Mouse (Mus musculus): ENCODE measurements at regions not wholly inside any gene's neighbourhood (a gene's known extent, or its start where the extent isn't known, plus 50 kb on each side); places are given as distances from the start of the nearest gene placed in this dataset.

GRCm38 (mm10) chr10:11888953-11889352, 545.7 kb downstream of the Epm2a start:
- H3K27ac ChIP-seq (ENCODE audit: low read length): no peak overlapping the region
- H3K4me3 ChIP-seq (ENCODE audit: low read length): no peak overlapping the region
- ATAC-seq (ENCODE audit: low FRiP score, low TSS enrichment): no peak
- H3K9ac ChIP-seq (replicated peaks; ENCODE audit: low read length): no peak overlapping the region
- 81% methylated on average over 2 of the region's 2 CpGs for WGBS
- no peaks in the 10 kb centered on the region for H3K4me1 ChIP-seq (ENCODE audit: insufficient read depth, low read length)
- H3K9me3 ChIP-seq (ENCODE audit: low read length): no peaks in the 10 kb centered on the region
- H3K4me2 ChIP-seq (replicated peaks; ENCODE audit: low read depth, low read length): no peak overlapping the region
- no peaks in the 10 kb centered on the region for H3K36me3 ChIP-seq (ENCODE audit: insufficient read depth, low read length)
- no peaks in the 10 kb centered on the region for H3K27me3 ChIP-seq (ENCODE audit: insufficient read depth, low read length)

- Histone ChIP-seq H3K9ac (replicated peaks; ENCODE audit: low read length) (no peak overlapping the region), H3K36me3 (ENCODE audit: insufficient read depth, low read length) (no peaks in the 10 kb centered on the region), H3K4me2 (replicated peaks; ENCODE audit: low read depth, low read length) (no peak overlapping the region), H3K27ac (ENCODE audit: low read length) (no peak overlapping the region), H3K4me3 (ENCODE audit: low read length) (no peak overlapping the region), H3K9me3 (ENCODE audit: low read length) (no peaks in the 10 kb centered on the region), H3K4me1 (ENCODE audit: insufficient read depth, low read length) (no peaks in the 10 kb centered on the region), H3K27me3 (ENCODE audit: insufficient read depth, low read length) (no peaks in the 10 kb centered on the region)
- 91% methylated on average over 3 of the region's 3 CpGs for WGBS
- no peak for ATAC-seq (ENCODE audit: low FRiP score, low TSS enrichment)
Observed at GRCm38 (mm10) chr10:11922132-11922531, 578.9 kb downstream of the Epm2a start.

GRCm38 (mm10) chr10:11938164-11938563, 595.0 kb downstream of the Epm2a start:
- Histone ChIP-seq H3K27me3 (ENCODE audit: insufficient read depth, low read length) (no peaks in the 10 kb centered on the region), H3K4me1 (ENCODE audit: insufficient read depth, low read length) (no peaks in the 10 kb centered on the region), H3K4me3 (ENCODE audit: low read length) (no peak overlapping the region), H3K9me3 (ENCODE audit: low read length) (no peaks in the 10 kb centered on the region), H3K36me3 (ENCODE audit: insufficient read depth, low read length) (no peaks in the 10 kb centered on the region), H3K9ac (replicated peaks; ENCODE audit: low read length) (no peak overlapping the region), H3K4me2 (replicated peaks; ENCODE audit: low read depth, low read length) (no peak overlapping the region), H3K27ac (ENCODE audit: low read length) (no peak overlapping the region)
- ATAC-seq (ENCODE audit: low FRiP score, low TSS enrichment): no peak
- 91% methylated on average over 2 of the region's 2 CpGs for WGBS

GRCm38 (mm10) chr10:11942772-11943171, 599.6 kb downstream of the Epm2a start:
- no peaks in the 10 kb centered on the region for H3K4me1 ChIP-seq (ENCODE audit: insufficient read depth, low read length)
- H3K9ac ChIP-seq (replicated peaks; ENCODE audit: low read length): no peak overlapping the region
- WGBS: 70% methylated on average over 2 of the region's 2 CpGs
- H3K27me3 ChIP-seq (ENCODE audit: insufficient read depth, low read length): no peaks in the 10 kb centered on the region
- H3K4me3 ChIP-seq (ENCODE audit: low read length): no peak overlapping the region
- no peak for ATAC-seq (ENCODE audit: low FRiP score, low TSS enrichment)
- H3K9me3 ChIP-seq (ENCODE audit: low read length): no peaks in the 10 kb centered on the region
- H3K36me3 ChIP-seq (ENCODE audit: insufficient read depth, low read length): no peaks in the 10 kb centered on the region
- no peak overlapping the region for H3K27ac ChIP-seq (ENCODE audit: low read length)
- H3K4me2 ChIP-seq (replicated peaks; ENCODE audit: low read depth, low read length): no peak overlapping the region

GRCm38 (mm10) chr10:11960327-11960922, 617.2 kb downstream of the Epm2a start:
- no peak overlapping the region for H3K27ac ChIP-seq (ENCODE audit: low read length)
- H3K4me3 ChIP-seq (ENCODE audit: low read length): no peak overlapping the region
- no peaks in the 10 kb centered on the region for H3K9me3 ChIP-seq (ENCODE audit: low read length)
- WGBS: 48% methylated on average over 3 of the region's 3 CpGs
- no peak overlapping the region for H3K9ac ChIP-seq (replicated peaks; ENCODE audit: low read length)
- H3K4me1 ChIP-seq (ENCODE audit: insufficient read depth, low read length): no peaks in the 10 kb centered on the region
- H3K27me3 ChIP-seq (ENCODE audit: insufficient read depth, low read length): no peaks in the 10 kb centered on the region
- H3K4me2 ChIP-seq (replicated peaks; ENCODE audit: low read depth, low read length): no peak overlapping the region
- no peaks in the 10 kb centered on the region for H3K36me3 ChIP-seq (ENCODE audit: insufficient read depth, low read length)
- ATAC-seq (ENCODE audit: low FRiP score, low TSS enrichment): no peak

GRCm38 (mm10) chr10:12004966-12005365, 661.8 kb downstream of the Epm2a start:
- 36% methylated on average over 3 of the region's 3 CpGs for WGBS
- no peak overlapping the region for H3K9ac ChIP-seq (replicated peaks; ENCODE audit: low read length)
- no peaks in the 10 kb centered on the region for H3K36me3 ChIP-seq (ENCODE audit: insufficient read depth, low read length)
- H3K27me3 ChIP-seq (ENCODE audit: insufficient read depth, low read length): no peaks in the 10 kb centered on the region
- H3K4me3 ChIP-seq (ENCODE audit: low read length): no peak overlapping the region
- H3K4me2 ChIP-seq (replicated peaks; ENCODE audit: low read depth, low read length): no peak overlapping the region
- H3K27ac ChIP-seq (ENCODE audit: low read length): peak overlapping the region; percentile 63
- H3K9me3 ChIP-seq (ENCODE audit: low read length): no peaks in the 10 kb centered on the region
- ATAC-seq (ENCODE audit: low FRiP score, low TSS enrichment): peak; percentile 93
- H3K4me1 ChIP-seq (ENCODE audit: insufficient read depth, low read length): no peaks in the 10 kb centered on the region

- Histone ChIP-seq H3K27ac (ENCODE audit: low read length) (no peak overlapping the region), H3K4me2 (replicated peaks; ENCODE audit: low read depth, low read length) (no peak overlapping the region), H3K36me3 (ENCODE audit: insufficient read depth, low read length) (no peaks in the 10 kb centered on the region), H3K4me1 (ENCODE audit: insufficient read depth, low read length) (no peaks in the 10 kb centered on the region), H3K9ac (replicated peaks; ENCODE audit: low read length) (no peak overlapping the region), H3K9me3 (ENCODE audit: low read length) (no peaks in the 10 kb centered on the region), H3K4me3 (ENCODE audit: low read length) (no peak overlapping the region), H3K27me3 (ENCODE audit: insufficient read depth, low read length) (no peaks in the 10 kb centered on the region)
- 52% methylated on average over 1 of the region's 1 CpGs for WGBS
- no peak for ATAC-seq (ENCODE audit: low FRiP score, low TSS enrichment)
Observed at GRCm38 (mm10) chr10:12005889-12006288, 662.7 kb downstream of the Epm2a start.

- Histone ChIP-seq H3K36me3 (ENCODE audit: insufficient read depth, low read length) (no peaks in the 10 kb centered on the region), H3K27ac (ENCODE audit: low read length) (no peak overlapping the region), H3K27me3 (ENCODE audit: insufficient read depth, low read length) (no peaks in the 10 kb centered on the region), H3K4me3 (ENCODE audit: low read length) (no peak overlapping the region), H3K9ac (replicated peaks; ENCODE audit: low read length) (no peak overlapping the region), H3K9me3 (ENCODE audit: low read length) (no peaks in the 10 kb centered on the region), H3K4me1 (ENCODE audit: insufficient read depth, low read length) (0 out of 2 replicates have a peak, but pooled peaks cover 3% of the 10 kb centered on the region), H3K4me2 (replicated peaks; ENCODE audit: low read depth, low read length) (no peak overlapping the region)
- 56% methylated on average over 2 of the region's 2 CpGs for WGBS
- no peak for ATAC-seq (ENCODE audit: low FRiP score, low TSS enrichment)
Observed at GRCm38 (mm10) chr10:12017286-12017685, 674.1 kb downstream of the Epm2a start.

GRCm38 (mm10) chr10:12018281-12018680, 675.1 kb downstream of the Epm2a start:
- no peak for ATAC-seq (ENCODE audit: low FRiP score, low TSS enrichment)
- no peaks in the 10 kb centered on the region for H3K9me3 ChIP-seq (ENCODE audit: low read length)
- no peaks in the 10 kb centered on the region for H3K36me3 ChIP-seq (ENCODE audit: insufficient read depth, low read length)
- H3K4me1 ChIP-seq (ENCODE audit: insufficient read depth, low read length): 0 out of 2 replicates have a peak, but pooled peaks cover 3% of the 10 kb centered on the region
- H3K9ac ChIP-seq (replicated peaks; ENCODE audit: low read length): no peak overlapping the region
- 33% methylated on average over 5 of the region's 5 CpGs for WGBS
- H3K4me3 ChIP-seq (ENCODE audit: low read length): no peak overlapping the region
- no peak overlapping the region for H3K4me2 ChIP-seq (replicated peaks; ENCODE audit: low read depth, low read length)
- no peaks in the 10 kb centered on the region for H3K27me3 ChIP-seq (ENCODE audit: insufficient read depth, low read length)
- no peak overlapping the region for H3K27ac ChIP-seq (ENCODE audit: low read length)

- WGBS: 50% methylated on average over 14 of the region's 14 CpGs
- Histone ChIP-seq H3K36me3 (ENCODE audit: insufficient read depth, low read length) (no peaks in the 10 kb centered on the region), H3K4me3 (ENCODE audit: low read length) (no peak overlapping the region), H3K9me3 (ENCODE audit: low read length) (no peaks in the 10 kb centered on the region), H3K4me2 (replicated peaks; ENCODE audit: low read depth, low read length) (no peak overlapping the region), H3K27me3 (ENCODE audit: insufficient read depth, low read length) (no peaks in the 10 kb centered on the region), H3K27ac (ENCODE audit: low read length) (no peak overlapping the region), H3K4me1 (ENCODE audit: insufficient read depth, low read length) (0 out of 2 replicates have a peak, but pooled peaks cover 3% of the 10 kb centered on the region), H3K9ac (replicated peaks; ENCODE audit: low read length) (no peak overlapping the region)
- ATAC-seq (ENCODE audit: low FRiP score, low TSS enrichment): no peak
Observed at GRCm38 (mm10) chr10:12019159-12019779, 676.1 kb downstream of the Epm2a start.

Data from kidney, embryonic 16.5 days (tissue).